Mouse (Mus musculus) regulatory T cell (primary cell): ENCODE measurements around the gene Acbd6.

Source experiments
- in situ Hi-C: fragments of 300-600 bp; cut with MboI, MseI; formaldehyde crosslinking; loops from one replicate; pipeline ENCODE4 v1.15.1; 2025; ENCODE audit warnings: high pct_unique_total_duplicates

Acbd6 gene

GRCm38 (mm10) chr1:155646345-155647307, 88.7 kb downstream of the Acbd6 start:
- in situ Hi-C loops, result no loop called here

DNA sequence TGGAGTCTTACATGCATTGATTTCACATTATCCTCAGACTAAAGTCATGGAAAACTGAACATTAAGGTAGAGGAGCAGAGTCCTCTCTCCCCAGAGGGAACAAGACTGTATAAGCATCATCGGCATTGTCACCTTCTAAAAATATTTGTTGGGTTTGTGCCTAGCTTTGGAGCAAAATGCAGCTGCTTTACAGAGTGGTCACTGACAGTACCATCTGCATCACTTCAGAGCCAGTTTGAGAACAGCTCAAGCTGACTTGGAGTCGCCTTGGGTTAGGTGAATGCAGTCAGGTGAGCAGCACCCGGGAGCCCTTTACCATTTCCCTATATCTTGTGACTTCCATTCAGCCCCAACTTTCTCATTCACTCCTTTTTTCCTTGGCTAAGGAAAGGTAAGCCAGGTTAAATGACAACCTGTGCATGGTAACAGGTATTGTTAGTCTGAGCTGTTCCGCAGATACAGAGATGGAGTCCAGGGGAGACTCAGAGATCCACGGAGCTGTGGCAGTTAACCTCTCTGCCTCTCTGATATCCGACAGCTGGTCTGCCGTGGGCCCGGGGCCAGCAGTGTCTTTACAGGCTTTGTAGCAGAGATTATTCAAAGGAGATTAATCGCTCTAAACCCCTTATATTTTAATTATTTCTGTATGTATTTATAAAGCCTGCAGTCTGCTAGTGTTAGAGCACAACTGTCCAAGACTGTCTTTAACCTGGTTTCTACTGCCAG, 92.4 kb downstream of the Acbd6 start:
- in situ Hi-C loops, result no loop called here

GRCm38 (mm10) chr1:155654961-155655360, 97.0 kb downstream of the Acbd6 start:
- in situ Hi-C loops, result no loop called here

GRCm38 (mm10) chr1:155656321-155656720, 98.4 kb downstream of the Acbd6 start:
- in situ Hi-C loops, result no loop called here

GRCm38 (mm10) chr1:155663994-155664393, 106.1 kb downstream of the Acbd6 start:
- in situ Hi-C loops, result no loop called here

DNA sequence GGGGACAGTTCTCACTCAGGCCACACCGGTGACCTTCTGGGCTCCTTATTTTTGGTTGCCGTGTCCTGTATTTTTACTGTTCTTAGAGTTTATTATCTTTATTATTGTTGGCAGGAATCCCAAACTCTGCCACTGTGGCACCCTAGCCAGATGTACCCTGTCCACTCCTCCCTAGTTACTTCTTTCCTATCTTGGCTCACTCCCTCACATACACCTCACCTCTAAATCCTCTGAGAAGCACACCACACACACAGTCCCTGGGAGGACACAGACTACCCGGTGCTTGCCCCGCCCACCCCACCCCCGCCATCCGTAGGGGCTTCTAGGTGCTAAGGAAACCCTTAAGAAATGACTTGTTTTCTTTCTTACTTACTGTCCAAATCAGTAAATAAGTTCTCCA, 117.7 kb downstream of the Acbd6 start:
- in situ Hi-C loops, result no loop called here

DNA sequence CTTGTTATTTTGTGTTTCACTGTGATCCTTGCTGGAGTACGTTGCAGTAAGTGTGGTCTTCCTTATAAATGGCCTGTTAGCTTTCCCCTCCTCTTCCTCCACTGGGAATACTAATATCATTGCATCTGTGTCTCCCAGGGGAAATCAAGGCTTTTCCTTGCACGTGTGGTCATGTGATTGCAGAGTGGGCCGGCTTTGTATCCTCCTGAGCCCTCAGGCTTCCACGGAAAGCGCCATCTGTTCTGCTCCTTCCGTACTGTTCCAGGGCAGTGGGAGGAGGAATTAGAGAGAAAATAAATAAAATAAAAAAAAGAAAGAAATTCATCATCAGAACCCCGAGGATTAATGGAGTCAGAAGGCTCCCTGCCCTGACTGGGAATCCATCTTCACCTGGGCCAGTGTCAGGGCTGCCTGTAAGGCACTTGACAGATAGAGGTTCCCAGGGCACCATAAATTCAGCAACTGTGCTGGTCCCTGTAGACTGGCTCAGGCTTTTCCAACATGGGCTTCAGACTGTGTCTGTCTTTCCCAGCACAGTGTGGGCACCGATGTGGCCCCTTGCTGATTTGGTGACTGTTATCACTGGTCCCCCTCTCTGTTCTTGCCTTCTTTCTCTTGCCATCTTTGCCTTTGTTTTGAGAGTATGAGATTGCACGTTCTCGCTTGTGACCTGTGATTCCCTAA, 123.3 kb downstream of the Acbd6 start:
- in situ Hi-C loops, result no loop called here

DNA sequence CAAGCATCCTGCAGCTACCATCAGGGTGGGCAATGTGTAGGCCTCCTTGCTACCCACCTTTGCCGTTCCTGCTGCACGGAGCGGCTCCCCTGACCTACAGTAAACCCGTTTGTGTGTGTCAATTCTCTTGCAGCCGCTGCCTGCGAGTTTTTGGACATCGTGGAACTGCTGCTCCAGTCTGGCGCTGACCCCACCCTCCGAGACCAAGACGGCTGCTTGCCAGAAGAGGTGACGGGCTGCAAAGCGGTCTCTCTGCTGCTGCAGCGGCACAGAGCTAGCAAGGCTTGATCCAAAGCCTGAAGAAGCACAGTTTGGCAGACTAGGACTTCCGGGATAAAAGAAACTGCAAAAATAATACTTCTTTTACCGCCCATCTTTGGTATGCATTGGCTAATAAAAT, 128.9 kb downstream of the Acbd6 start:
- in situ Hi-C loops, result no loop called here

GRCm38 (mm10) chr1:155689141-155689540, 131.2 kb downstream of the Acbd6 start:
- in situ Hi-C loops, result no loop called here

DNA sequence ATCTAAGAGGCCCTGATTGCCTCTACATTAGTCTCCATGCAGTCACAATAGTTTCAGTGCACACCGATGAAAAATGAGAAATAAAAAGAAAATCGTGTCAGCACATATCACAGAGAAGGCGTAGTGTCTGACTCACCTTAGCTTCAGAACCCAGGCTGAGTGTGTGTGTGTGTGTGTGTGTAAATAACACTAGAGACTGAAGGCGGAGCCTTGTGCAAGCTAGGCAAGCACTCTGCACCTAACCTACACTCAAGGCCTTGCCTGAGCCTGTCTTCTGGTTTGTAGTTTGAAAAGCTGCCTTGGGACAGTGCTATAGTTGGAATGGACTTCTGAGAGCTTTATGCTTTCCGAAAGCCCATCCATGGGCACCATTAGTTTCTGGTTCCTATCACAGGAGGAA, 131.6 kb downstream of the Acbd6 start:
- in situ Hi-C loops, result no loop called here

DNA sequence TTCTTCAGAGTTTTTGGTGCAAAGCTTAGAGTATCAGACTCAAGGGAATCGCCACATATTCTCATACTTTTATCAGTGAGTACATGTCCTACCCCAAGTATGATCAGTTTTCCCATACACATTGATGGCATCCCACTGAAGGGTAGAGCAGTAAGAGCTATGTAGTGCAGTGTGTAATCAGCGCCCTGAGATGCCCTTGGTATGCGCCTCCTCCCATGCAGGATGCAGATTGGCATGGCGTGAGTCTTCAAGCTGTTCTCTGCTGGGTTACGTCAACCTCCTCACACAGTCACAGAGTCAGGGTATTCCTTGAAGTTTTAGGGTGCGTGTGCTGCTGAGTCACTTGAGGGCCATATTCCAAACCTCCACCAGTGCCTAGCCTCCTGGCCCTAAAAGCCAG, 134.3 kb downstream of the Acbd6 start:
- in situ Hi-C loops, result no loop called here

DNA sequence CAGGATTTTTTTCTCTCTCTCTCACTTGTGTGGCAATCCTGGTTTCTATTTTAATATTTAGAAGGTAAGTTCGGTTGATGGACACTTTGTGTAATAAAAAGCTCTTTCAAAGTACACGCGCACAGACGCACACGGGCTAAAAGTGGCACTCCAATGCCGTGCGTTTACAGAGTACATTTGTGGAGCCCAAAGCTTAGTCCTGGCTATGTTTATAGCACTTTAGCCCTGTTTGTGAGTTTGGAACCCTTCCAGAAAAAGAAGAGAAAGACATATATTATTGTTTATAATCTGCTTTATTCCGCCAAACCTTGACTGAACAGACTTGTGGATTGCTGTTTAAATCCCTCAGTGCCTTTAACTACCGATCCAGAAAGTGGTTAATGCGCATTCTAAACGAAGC, 135.1 kb downstream of the Acbd6 start:
- in situ Hi-C loops, result no loop called here

DNA sequence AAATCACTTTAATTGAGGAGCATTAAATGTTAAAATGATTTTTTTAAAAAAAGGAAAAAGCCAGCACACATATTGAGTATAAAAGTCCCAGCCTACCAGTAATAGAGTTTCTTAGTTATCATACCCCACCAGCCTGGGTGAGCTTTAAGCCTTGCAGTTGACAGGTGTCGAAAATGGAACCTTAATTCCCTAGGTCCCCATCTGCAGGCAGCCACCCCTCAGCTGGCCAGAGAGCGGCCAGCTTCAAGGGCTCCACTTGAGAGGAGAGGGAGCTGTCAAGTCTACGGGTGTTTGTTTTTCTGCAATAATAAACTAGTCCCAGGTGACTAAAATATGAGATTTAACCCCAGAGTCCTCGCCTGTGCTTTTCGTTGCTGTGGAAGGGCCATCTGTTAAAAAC, 135.5 kb downstream of the Acbd6 start:
- in situ Hi-C loops, result no loop called here

GRCm38 (mm10) chr1:155698373-155699159, 140.6 kb downstream of the Acbd6 start:
- in situ Hi-C loops, result no loop called here

GRCm38 (mm10) chr1:155700886-155701285, 143.0 kb downstream of the Acbd6 start:
- in situ Hi-C loops, result no loop called here

- in situ Hi-C loops, result no loop called here
Measured at GRCm38 (mm10) chr1:155703191-155703680, 145.3 kb downstream of the Acbd6 start.

DNA sequence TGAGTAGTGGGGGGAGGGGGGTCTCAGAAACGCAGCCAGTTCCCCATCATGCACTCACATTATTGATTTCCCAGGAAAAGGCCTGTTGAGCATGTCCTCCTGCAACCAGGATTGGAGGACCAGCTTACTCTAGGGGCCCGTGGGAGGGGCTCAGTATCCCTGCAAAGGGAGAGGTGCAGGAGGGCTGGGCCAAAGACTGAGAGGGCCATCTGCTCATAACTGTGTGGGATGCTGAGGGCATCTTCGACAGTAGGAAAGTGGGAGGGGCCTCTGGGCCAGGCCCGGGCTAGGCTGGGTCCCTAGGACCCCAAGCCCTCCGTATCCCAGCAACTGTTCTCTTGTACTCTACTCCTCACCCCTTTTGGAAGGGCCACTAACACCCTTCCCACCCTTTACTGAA, 146.3 kb downstream of the Acbd6 start:
- in situ Hi-C loops, result no loop called here

- in situ Hi-C loops, result no loop called here
Measured at GRCm38 (mm10) chr1:155713306-155713705, 155.4 kb downstream of the Acbd6 start.

GRCm38 (mm10) chr1:155715366-155715765, 157.4 kb downstream of the Acbd6 start:
- in situ Hi-C loops, result no loop called here

GRCm38 (mm10) chr1:155717301-155717700, 159.4 kb downstream of the Acbd6 start:
- in situ Hi-C loops, result no loop called here

- in situ Hi-C loops, result no loop called here
Measured at GRCm38 (mm10) chr1:155718851-155719250, 160.9 kb downstream of the Acbd6 start.
